Mouse (Mus musculus) brain, embryonic 18.5 days (tissue): ENCODE data around the gene Rab13.
"Not testable (repeated sequence)": the region's sequence is repeated elsewhere in the genome, so short reads cannot be mapped to it uniquely, and the experiment has no call there.

Experiments used
- DNase-seq: peaks from one replicate; pipeline ENCODE4 v3.0.0-alpha.2; 2012; ENCODE audit warnings: low read depth, low spot score

Rab13 gene

GRCm38 (mm10) chr3:90224331-90224730 is 10.8 kb downstream of the Rab13 start:
- no peak for DNase-seq

GRCm38 (mm10) chr3:90231075-90231474 is 17.6 kb downstream of the Rab13 start:
- no peak for DNase-seq

GRCm38 (mm10) chr3:90231507-90232333 is 18.2 kb downstream of the Rab13 start, which contains the start of gene Jtb:
Gene Jtb, plus strand, starts transcription at chr3:90231597.
- DNase-seq, result peak; percentile 89

- no peak for DNase-seq
Measured at GRCm38 (mm10) chr3:90241251-90241650, 27.8 kb downstream of the Rab13 start.

- no peak for DNase-seq
Measured at GRCm38 (mm10) chr3:90241669-90242358, 28.3 kb downstream of the Rab13 start.

- no peak for DNase-seq
Measured at GRCm38 (mm10) chr3:90242984-90243775, 29.7 kb downstream of the Rab13 start, which contains the start of gene Creb3l4. Gene Creb3l4, minus strand, starts transcription at chr3:90243512.

- DNase-seq, result no peak
Measured at GRCm38 (mm10) chr3:90245406-90245805, 31.9 kb downstream of the Rab13 start.

- no peak for DNase-seq
Measured at GRCm38 (mm10) chr3:90247630-90247959, 34.1 kb downstream of the Rab13 start.

- DNase-seq, result peak; percentile 90
Measured at GRCm38 (mm10) chr3:90247960-90248745, 34.7 kb downstream of the Rab13 start, which contains the start of gene Slc39a1. Gene Slc39a1, plus strand, starts transcription at chr3:90248172.

- no peak for DNase-seq
Measured at GRCm38 (mm10) chr3:90248746-90249100, 35.2 kb downstream of the Rab13 start.

- DNase-seq, result no peak
Measured at GRCm38 (mm10) chr3:90250791-90251190, 37.3 kb downstream of the Rab13 start.

- not testable (repeated sequence) for DNase-seq
Measured at GRCm38 (mm10) chr3:90251731-90252226, 38.3 kb downstream of the Rab13 start.

- DNase-seq, result not testable (repeated sequence)
Measured at GRCm38 (mm10) chr3:90252659-90253058, 39.2 kb downstream of the Rab13 start.

GRCm38 (mm10) chr3:90253174-90253573 is 39.7 kb downstream of the Rab13 start:
- not testable (repeated sequence) for DNase-seq

- peak; percentile 98 for DNase-seq
Measured at GRCm38 (mm10) chr3:90253653-90254418, 40.3 kb downstream of the Rab13 start, which contains the start of gene Crtc2. Gene Crtc2, plus strand, starts transcription at chr3:90254163.

- no peak for DNase-seq
Measured at GRCm38 (mm10) chr3:90254419-90255193, 41.1 kb downstream of the Rab13 start.

- DNase-seq, result no peak
Measured at GRCm38 (mm10) chr3:90255194-90255565, 41.7 kb downstream of the Rab13 start.

- no peak for DNase-seq
Measured at GRCm38 (mm10) chr3:90255784-90256353, 42.4 kb downstream of the Rab13 start.
